Mouse (Mus musculus) spleen, adult 12 weeks (tissue): ENCODE results near the gene Kdm8.

Experiments used
- DNase-seq: peaks from one replicate; pipeline ENCODE4 v3.0.0; 2022; ENCODE audit warnings: low spot score

Kdm8 gene

GRCm38 (mm10) chr7:125462200-125462599 lies 17.7 kb downstream of the Kdm8 start:
- DNase-seq, result no peak

GRCm38 (mm10) chr7:125469937-125470336 lies 25.5 kb downstream of the Kdm8 start:
- DNase-seq, result peak; percentile 53

- DNase-seq, result no peak
Observed at GRCm38 (mm10) chr7:125470901-125471300, 26.4 kb downstream of the Kdm8 start.

GRCm38 (mm10) chr7:125471991-125472741 lies 27.7 kb downstream of the Kdm8 start:
- peak; percentile 72 for DNase-seq

GRCm38 (mm10) chr7:125474535-125474934 lies 30.1 kb downstream of the Kdm8 start:
- DNase-seq, result no peak

- DNase-seq, result no peak
Observed at GRCm38 (mm10) chr7:125475601-125476251, 31.2 kb downstream of the Kdm8 start.

GRCm38 (mm10) chr7:125478391-125478984 lies 34.0 kb downstream of the Kdm8 start:
- no peak for DNase-seq

GRCm38 (mm10) chr7:125480518-125480917 lies 36.0 kb downstream of the Kdm8 start:
- no peak for DNase-seq

GRCm38 (mm10) chr7:125482339-125482738 lies 37.9 kb downstream of the Kdm8 start:
- no peak for DNase-seq

- no peak for DNase-seq
Observed at GRCm38 (mm10) chr7:125482886-125483285, 38.4 kb downstream of the Kdm8 start.

GRCm38 (mm10) chr7:125484791-125485190 lies 40.3 kb downstream of the Kdm8 start:
- no peak for DNase-seq

GRCm38 (mm10) chr7:125486121-125486630 lies 41.7 kb downstream of the Kdm8 start:
- no peak for DNase-seq

- DNase-seq, result no peak
Observed at GRCm38 (mm10) chr7:125487126-125487525, 42.6 kb downstream of the Kdm8 start.

- no peak for DNase-seq
Observed at GRCm38 (mm10) chr7:125488706-125489105, 44.2 kb downstream of the Kdm8 start.

GRCm38 (mm10) chr7:125489636-125490035 lies 45.2 kb downstream of the Kdm8 start:
- no peak for DNase-seq

- peak; percentile 90 for DNase-seq
Observed at GRCm38 (mm10) chr7:125490947-125491735, 46.7 kb downstream of the Kdm8 start, which contains the start of gene Nsmce1. Gene Nsmce1, minus strand, starts transcription at chr7:125491596.

- DNase-seq, result no peak
Observed at GRCm38 (mm10) chr7:125491760-125492159, 47.3 kb downstream of the Kdm8 start.

- no peak for DNase-seq
Observed at GRCm38 (mm10) chr7:125492551-125492950, 48.1 kb downstream of the Kdm8 start.

GRCm38 (mm10) chr7:125495864-125496440 lies 51.5 kb downstream of the Kdm8 start:
- DNase-seq, result no peak

- DNase-seq, result no peak
Observed at GRCm38 (mm10) chr7:125499927-125500868, 55.7 kb downstream of the Kdm8 start.

- DNase-seq, result no peak
Observed at GRCm38 (mm10) chr7:125500879-125501278, 56.4 kb downstream of the Kdm8 start.
